Mouse (Mus musculus): Measurements from ENCODE around the gene Rnf166. TPM values are rescaled to one million over a fixed set of nuclear protein-coding genes. Genes with fewer than 3 reads are reported as not detected.

Gene Rnf166
- polyA plus RNA-seq, 1 experiment from 2014 or later = 11.5 TPM

GRCm38 (mm10) chr8:122428163-122428562, 47.7 kb downstream of the Rnf166 start:
- 44% methylated on average over 9 of the region's 9 CpGs for WGBS (ENCODE audit: insufficient replicate concordance)
- Histone ChIP-seq H3K4me2 (no peak overlapping the region), H3K4me1 (replicated peaks) (peaks cover 33% of the 10 kb centered on the region), H3K4me3 (replicated peaks) (no peak overlapping the region), H3K9ac (no peak overlapping the region), H3K27me3 (peaks cover 14% of the 10 kb centered on the region; the same call in 1 of the 2 replicates), H3K27ac (replicated peaks) (no peak overlapping the region), H3K9me3 (replicated peaks) (no peaks in the 10 kb centered on the region), H3K36me3 (replicated peaks) (0 out of 2 replicates have a peak, but pooled peaks cover 23% of the 10 kb centered on the region)
- no peak for ATAC-seq (ENCODE audit: insufficient read depth)

- no peak for ATAC-seq (ENCODE audit: insufficient read depth)
- Histone ChIP-seq H3K4me1 (replicated peaks) (peaks cover 27% of the 10 kb centered on the region), H3K27me3 (peaks cover 11% of the 10 kb centered on the region; the same call in 1 of the 2 replicates), H3K4me2 (no peak overlapping the region), H3K9ac (no peak overlapping the region), H3K27ac (replicated peaks) (no peak overlapping the region), H3K36me3 (replicated peaks) (0 out of 2 replicates have a peak, but pooled peaks cover 24% of the 10 kb centered on the region), H3K9me3 (replicated peaks) (no peaks in the 10 kb centered on the region), H3K4me3 (replicated peaks) (no peak overlapping the region)
- WGBS (ENCODE audit: insufficient replicate concordance) = 69% methylated on average over 7 of the region's 7 CpGs
These were observed 48.3 kb downstream of the Rnf166 start for GRCm38 (mm10) chr8:122427607-122428006.

- no peak overlapping the region for H3K4me2 ChIP-seq
- H3K27ac ChIP-seq (replicated peaks) = no peak overlapping the region
- peaks cover 18% of the 10 kb centered on the region for H3K4me1 ChIP-seq (replicated peaks)
- no peak overlapping the region for H3K4me3 ChIP-seq (replicated peaks)
- ATAC-seq (ENCODE audit: insufficient read depth) = no peak
- H3K9me3 ChIP-seq (replicated peaks) = no peaks in the 10 kb centered on the region
- H3K9ac ChIP-seq = no peak overlapping the region
- no peaks in the 10 kb centered on the region for H3K27me3 ChIP-seq
- H3K36me3 ChIP-seq (replicated peaks) = 0 out of 2 replicates have a peak, but pooled peaks cover 24% of the 10 kb centered on the region
- WGBS (ENCODE audit: insufficient replicate concordance) = 45% methylated on average over 9 of the region's 9 CpGs
These were observed 49.7 kb downstream of the Rnf166 start for GRCm38 (mm10) chr8:122426145-122426544.

- Histone ChIP-seq H3K4me1 (replicated peaks) (0 out of 2 replicates have a peak, but pooled peaks cover 7% of the 10 kb centered on the region), H3K4me2 (no peak overlapping the region), H3K27ac (replicated peaks) (no peak overlapping the region), H3K9me3 (replicated peaks) (no peaks in the 10 kb centered on the region), H3K4me3 (replicated peaks) (no peak overlapping the region), H3K36me3 (replicated peaks) (peaks cover 29% of the 10 kb centered on the region), H3K9ac (no peak overlapping the region), H3K27me3 (no peaks in the 10 kb centered on the region)
- WGBS (ENCODE audit: insufficient replicate concordance) = 57% methylated on average over 5 of the region's 5 CpGs
- ATAC-seq (ENCODE audit: insufficient read depth) = no peak
These were observed 52.2 kb downstream of the Rnf166 start for GRCm38 (mm10) chr8:122423659-122424058.

GRCm38 (mm10) chr8:122423217-122423616, 52.6 kb downstream of the Rnf166 start:
- Histone ChIP-seq H3K9ac (no peak overlapping the region), H3K9me3 (replicated peaks) (no peaks in the 10 kb centered on the region), H3K27ac (replicated peaks) (no peak overlapping the region), H3K27me3 (no peaks in the 10 kb centered on the region), H3K4me3 (replicated peaks) (no peak overlapping the region), H3K4me1 (replicated peaks) (0 out of 2 replicates have a peak, but pooled peaks cover 7% of the 10 kb centered on the region), H3K4me2 (no peak overlapping the region), H3K36me3 (replicated peaks) (peaks cover 33% of the 10 kb centered on the region)
- WGBS (ENCODE audit: insufficient replicate concordance) = 83% methylated on average over 24 of the region's 24 CpGs
- ATAC-seq (ENCODE audit: insufficient read depth) = no peak

- Histone ChIP-seq H3K4me1 (replicated peaks) (0 out of 2 replicates have a peak, but pooled peaks cover 4% of the 10 kb centered on the region), H3K36me3 (replicated peaks) (peaks cover 41% of the 10 kb centered on the region), H3K9ac (no peak within 1 kb of the TSS), H3K27me3 (no peaks in the 10 kb centered on the region), H3K4me2 (no peak within 1 kb of the TSS), H3K4me3 (replicated peaks) (no peak within 1 kb of the TSS), H3K27ac (replicated peaks) (no peak within 1 kb of the TSS), H3K9me3 (replicated peaks) (no peaks in the 10 kb centered on the region)
- WGBS (ENCODE audit: insufficient replicate concordance) = 68% methylated on average over 14 of the region's 14 CpGs
- ATAC-seq (ENCODE audit: insufficient read depth) = no peak
These were observed 54.3 kb downstream of the Rnf166 start, which contains the start of gene Il17c for GRCm38 (mm10) chr8:122421376-122422070. Gene Il17c, plus strand, starts transcription at chr8:122422020.

GRCm38 (mm10) chr8:122419881-122420555, 55.8 kb downstream of the Rnf166 start:
- no peak for ATAC-seq (ENCODE audit: insufficient read depth)
- peaks cover 48% of the 10 kb centered on the region for H3K36me3 ChIP-seq (replicated peaks)
- H3K4me3 ChIP-seq (replicated peaks) = no peak overlapping the region
- H3K4me1 ChIP-seq (replicated peaks) = 0 out of 2 replicates have a peak, but pooled peaks cover 4% of the 10 kb centered on the region
- H3K27me3 ChIP-seq = no peaks in the 10 kb centered on the region
- no peaks in the 10 kb centered on the region for H3K9me3 ChIP-seq (replicated peaks)
- no peak overlapping the region for H3K9ac ChIP-seq
- no peak overlapping the region for H3K27ac ChIP-seq (replicated peaks)
- H3K4me2 ChIP-seq = no peak overlapping the region
- 78% methylated on average over 9 of the region's 9 CpGs for WGBS (ENCODE audit: insufficient replicate concordance)

Small RNA genes lying within 50 kb of the gene (microRNA-seq; reads per million reads assigned to microRNA genes)
- gene Gm24366 = not detected

Other genes with a start within 250 kb of the Rnf166 start
- gene Zfpm1, start 193.9 kb downstream of the Rnf166 start, polyA plus RNA-seq (2015; fragmentation: Nextera tagmentation; extraction: Ambion mirVana) = 12.0 and 14.9 TPM in 2 replicates
- not detected in 2 replicates for gene Trhr2, start 115.3 kb downstream of the Rnf166 start, polyA plus RNA-seq (2015; fragmentation: Nextera tagmentation; extraction: Ambion mirVana)
- 23.1 and 25.6 TPM in 2 replicates for gene Zc3h18, start 99.5 kb downstream of the Rnf166 start, polyA plus RNA-seq (2015; fragmentation: Nextera tagmentation; extraction: Ambion mirVana)
- not detected in 2 replicates for gene Il17c, start 54.0 kb downstream of the Rnf166 start, polyA plus RNA-seq (2015; fragmentation: Nextera tagmentation; extraction: Ambion mirVana)
- 196 TPM in 2 replicates for gene Cyba, start 43.1 kb downstream of the Rnf166 start, polyA plus RNA-seq (2015; fragmentation: Nextera tagmentation; extraction: Ambion mirVana)
- 24.3 and 25.1 TPM in 2 replicates for gene Mvd, start 32.6 kb downstream of the Rnf166 start, polyA plus RNA-seq (2015; fragmentation: Nextera tagmentation; extraction: Ambion mirVana)
- 0.38 and 0.64 TPM in 2 replicates for gene Snai3, start 15.3 kb downstream of the Rnf166 start, polyA plus RNA-seq (2015; fragmentation: Nextera tagmentation; extraction: Ambion mirVana)
- gene Ctu2, start 79 bp upstream of the Rnf166 start, polyA plus RNA-seq (2015; fragmentation: Nextera tagmentation; extraction: Ambion mirVana) = 12.4 and 13.1 TPM in 2 replicates
- 12.4 and 17.4 TPM in 2 replicates for gene Piezo1, start 75.3 kb upstream of the Rnf166 start, polyA plus RNA-seq (2015; fragmentation: Nextera tagmentation; extraction: Ambion mirVana)
- 45.9 and 46.0 TPM in 2 replicates for gene Cdt1, start 92.0 kb upstream of the Rnf166 start, polyA plus RNA-seq (2015; fragmentation: Nextera tagmentation; extraction: Ambion mirVana)
- gene Aprt, start 100.8 kb upstream of the Rnf166 start, polyA plus RNA-seq (2015; fragmentation: Nextera tagmentation; extraction: Ambion mirVana) = 187 and 214 TPM in 2 replicates
- 8.2 and 8.8 TPM in 2 replicates for gene Galns, start 135.4 kb upstream of the Rnf166 start, polyA plus RNA-seq (2015; fragmentation: Nextera tagmentation; extraction: Ambion mirVana)
- 24.2 and 33.1 TPM in 2 replicates for gene Trappc2l, start 135.6 kb upstream of the Rnf166 start, polyA plus RNA-seq (2015; fragmentation: Nextera tagmentation; extraction: Ambion mirVana)
- not detected in 2 replicates for gene Pabpn1l, start 146.7 kb upstream of the Rnf166 start, polyA plus RNA-seq (2015; fragmentation: Nextera tagmentation; extraction: Ambion mirVana)
- 3.5 and 3.6 TPM in 2 replicates for gene Cbfa2t3, start 223.0 kb upstream of the Rnf166 start, polyA plus RNA-seq (2015; fragmentation: Nextera tagmentation; extraction: Ambion mirVana)

All from liver, embryonic 15.5 days (tissue).